Mouse (Mus musculus): ENCODE measurements around the gene Asic2.

DNA sequence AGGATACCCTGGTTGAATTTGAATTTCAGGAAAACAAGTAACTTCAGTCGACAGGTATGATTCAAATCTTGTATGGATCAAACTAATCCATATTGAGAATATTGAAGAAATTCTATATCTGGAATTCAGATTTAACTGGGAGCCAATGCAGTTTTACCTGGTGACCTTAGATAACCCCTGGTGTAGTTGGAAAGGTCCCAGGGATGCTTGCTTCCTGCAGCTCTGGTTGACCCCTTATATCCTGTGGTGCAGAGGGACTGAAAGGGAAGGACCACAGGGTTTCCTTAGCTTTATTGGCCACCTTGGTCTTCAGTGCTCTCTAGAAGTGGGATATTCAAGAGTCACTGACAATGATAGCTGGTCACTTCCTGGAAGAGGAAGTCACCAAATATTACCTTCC lies 1100.2 kb downstream of the Asic2 start:
- TF ChIP-seq CTCF (IDR thresholded peaks at IDR 0.05; ENCODE audit: low read depth) (no peak), EP300 (IDR thresholded peaks at IDR 0.05; ENCODE audit: low read depth) (no peak)
